Mouse (Mus musculus) ovary, postnatal 14 days (tissue): ENCODE measurements around the gene Pi4ka.

Experiments
- DNase-seq: peaks from one replicate; pipeline ENCODE4 v3.0.0; 2022; ENCODE audit warnings: low spot score

The Pi4ka gene

DNA sequence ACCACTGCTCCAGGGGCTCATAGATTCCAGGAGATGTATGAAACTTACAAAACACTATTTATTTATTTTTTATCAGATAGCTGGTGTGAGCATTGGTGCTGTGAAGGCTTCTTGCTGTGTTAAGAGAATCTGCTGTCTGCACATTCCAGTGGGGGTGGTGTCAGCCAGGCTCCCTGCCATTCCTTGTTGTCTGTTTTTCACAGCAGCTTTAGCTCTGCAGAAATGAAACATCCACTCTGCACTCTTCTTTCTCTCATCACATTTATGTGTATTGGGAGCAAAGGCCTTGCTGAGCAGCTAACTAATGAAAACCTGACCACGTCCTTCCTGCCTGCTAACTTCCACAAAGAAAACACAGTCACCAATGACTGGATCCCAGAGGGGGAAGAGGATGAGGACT lies 70.0 kb downstream of the Pi4ka start:
- no peak for DNase-seq

GRCm38 (mm10) chr16:17334574-17334973 lies 71.5 kb downstream of the Pi4ka start:
- no peak for DNase-seq

DNA sequence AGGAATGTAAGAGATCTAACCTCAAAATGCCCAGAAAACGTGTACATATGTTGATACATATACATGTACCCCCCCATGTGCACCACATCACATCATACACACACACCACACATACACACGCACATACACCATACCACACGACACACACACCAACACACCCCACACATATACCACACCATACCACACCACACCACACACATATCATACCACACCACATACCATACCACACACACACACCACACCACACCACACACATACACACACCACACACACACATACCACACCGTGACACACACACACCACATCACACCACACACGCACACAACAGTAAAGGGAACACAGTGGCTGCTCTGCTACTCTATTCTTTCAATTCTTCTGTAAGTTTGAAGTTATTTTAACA lies 74.3 kb downstream of the Pi4ka start:
- DNase-seq: no peak

GRCm38 (mm10) chr16:17331116-17331515 lies 75.0 kb downstream of the Pi4ka start, which contains the start of gene Serpind1:
Gene Serpind1, plus strand, starts transcription at chr16:17331371.
- DNase-seq: no peak

DNA sequence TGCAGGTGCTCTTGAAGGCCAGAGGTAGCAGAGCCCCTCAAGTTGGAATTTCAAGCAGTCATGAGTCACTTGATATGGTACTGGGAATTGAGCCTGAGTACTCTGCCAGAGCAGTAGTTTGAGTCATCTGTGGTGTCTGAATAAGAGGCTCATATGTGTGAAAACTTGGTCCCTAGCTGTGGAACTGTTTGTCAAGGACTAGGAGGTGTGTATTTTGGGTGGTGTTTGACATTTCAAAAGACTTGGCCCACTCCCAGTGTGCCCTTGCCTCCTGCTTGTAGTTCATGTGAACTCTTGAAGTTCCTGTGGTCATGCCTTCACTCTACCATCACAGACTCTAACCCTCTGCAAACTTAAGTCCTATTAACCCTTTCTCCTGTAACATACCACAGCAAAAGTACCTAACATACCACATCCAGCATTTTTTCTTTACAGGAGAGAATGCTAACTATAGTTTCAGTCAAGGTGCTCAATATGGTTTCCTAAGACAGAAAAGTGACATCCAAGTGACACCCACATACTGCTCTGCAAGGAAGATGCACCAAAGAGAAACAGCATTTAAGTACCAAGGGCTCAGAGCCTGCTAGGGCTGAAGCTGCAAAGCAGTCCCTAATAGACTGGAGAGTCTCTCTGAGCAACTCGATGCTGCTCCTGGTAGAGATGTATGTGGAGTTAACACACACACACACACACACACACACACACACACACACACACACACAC lies 76.1 kb downstream of the Pi4ka start:
- no peak for DNase-seq

DNA sequence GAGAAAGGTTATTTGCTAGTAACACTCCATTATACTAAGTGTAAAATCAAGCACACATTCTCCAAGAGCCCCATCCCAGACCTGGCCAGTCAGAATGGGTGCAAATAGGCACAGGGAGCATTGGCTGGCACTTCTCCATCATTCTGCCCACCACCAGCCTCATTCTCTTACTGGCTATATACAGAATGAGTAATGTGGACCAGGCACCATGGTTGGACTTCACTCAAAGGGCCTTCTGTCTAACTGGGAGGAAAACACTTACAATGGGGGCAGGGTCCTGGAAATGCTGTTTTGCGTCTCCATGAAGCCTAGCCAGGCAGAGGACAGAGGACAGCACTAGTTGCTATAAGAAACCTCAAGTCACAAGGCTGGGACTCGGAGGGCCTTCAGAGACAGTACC lies 80.0 kb downstream of the Pi4ka start:
- no peak for DNase-seq

GRCm38 (mm10) chr16:17324745-17325144 lies 81.4 kb downstream of the Pi4ka start:
- DNase-seq: no peak

GRCm38 (mm10) chr16:17321481-17321880 lies 84.6 kb downstream of the Pi4ka start:
- DNase-seq: peak; percentile 9

- no peak for DNase-seq
Measured at GRCm38 (mm10) chr16:17316554-17316953, 89.6 kb downstream of the Pi4ka start.

GRCm38 (mm10) chr16:17312531-17312930 lies 93.6 kb downstream of the Pi4ka start:
- no peak for DNase-seq

DNA sequence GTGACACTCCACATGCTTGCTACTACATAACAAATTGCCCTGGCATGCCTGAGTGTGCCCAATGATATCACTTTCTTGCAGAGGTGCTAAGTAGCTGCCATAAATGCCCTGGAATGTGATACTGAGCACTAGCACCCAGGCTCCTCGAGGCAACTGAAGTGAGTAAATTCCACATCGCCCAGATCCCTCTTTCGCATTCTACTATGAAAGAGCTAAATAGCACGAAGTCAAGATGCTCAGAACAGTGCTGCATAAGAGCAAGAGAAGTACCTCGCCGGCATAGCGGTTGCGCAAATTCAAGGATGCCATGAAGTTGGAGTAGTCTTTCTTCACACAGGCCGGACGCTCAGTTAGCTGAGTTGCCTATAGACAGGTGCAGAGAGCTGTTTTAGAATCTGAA lies 97.1 kb downstream of the Pi4ka start:
- no peak for DNase-seq

DNA sequence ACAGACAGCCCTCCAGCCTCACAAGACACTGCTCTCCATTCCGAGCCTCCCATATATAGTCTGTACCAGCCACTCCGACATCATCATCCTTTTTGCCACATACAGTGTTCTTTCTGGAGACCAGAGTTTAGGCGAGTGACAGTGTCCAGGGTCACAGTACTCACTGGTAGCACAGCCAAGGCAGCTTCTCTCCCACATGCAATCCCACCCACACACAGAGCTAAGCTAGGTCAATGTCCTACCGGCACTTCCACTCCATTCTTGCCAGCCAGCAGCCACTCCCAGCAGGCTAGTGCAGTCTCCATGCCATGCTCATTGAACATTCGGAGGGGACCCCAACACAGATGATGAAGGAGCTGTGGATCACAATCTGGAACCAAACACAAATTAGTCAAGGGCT lies 98.7 kb downstream of the Pi4ka start:
- no peak for DNase-seq

DNA sequence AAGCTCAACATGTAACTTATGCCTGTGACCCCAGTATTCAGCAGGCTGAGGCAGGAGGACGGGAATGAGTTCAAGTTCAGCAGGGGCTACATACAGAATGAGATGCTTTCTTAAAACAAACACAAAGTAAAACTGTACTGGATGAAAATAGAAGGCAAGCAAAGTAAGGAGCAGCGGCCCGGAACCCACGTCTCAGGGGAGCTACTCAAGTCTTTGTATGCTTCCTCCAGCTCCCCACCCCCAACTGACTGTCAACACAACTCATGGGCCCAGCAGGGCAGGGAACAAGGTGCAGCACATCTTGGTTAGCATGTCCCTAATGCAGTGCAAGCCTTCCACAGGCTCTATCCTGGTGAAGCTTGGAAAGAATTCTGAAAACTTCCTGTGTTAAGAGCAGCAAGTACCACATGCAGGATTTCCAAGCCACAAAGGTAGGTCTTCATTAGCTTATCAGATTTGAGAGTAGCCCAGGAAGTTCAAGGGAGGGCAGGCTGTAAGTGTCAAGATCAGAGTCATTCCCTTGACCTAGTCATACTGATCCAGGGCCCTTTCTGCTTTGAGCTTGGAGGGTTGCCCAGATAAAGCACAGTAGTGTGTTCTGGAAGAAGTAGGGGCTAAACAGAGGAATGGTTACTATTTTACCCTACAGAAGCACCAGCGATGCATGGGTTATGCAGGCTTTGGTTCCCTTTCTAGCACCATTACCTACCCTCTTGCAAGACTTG lies 102.4 kb downstream of the Pi4ka start:
- no peak for DNase-seq

- DNase-seq: no peak
Measured at GRCm38 (mm10) chr16:17300818-17301217, 105.3 kb downstream of the Pi4ka start.

DNA sequence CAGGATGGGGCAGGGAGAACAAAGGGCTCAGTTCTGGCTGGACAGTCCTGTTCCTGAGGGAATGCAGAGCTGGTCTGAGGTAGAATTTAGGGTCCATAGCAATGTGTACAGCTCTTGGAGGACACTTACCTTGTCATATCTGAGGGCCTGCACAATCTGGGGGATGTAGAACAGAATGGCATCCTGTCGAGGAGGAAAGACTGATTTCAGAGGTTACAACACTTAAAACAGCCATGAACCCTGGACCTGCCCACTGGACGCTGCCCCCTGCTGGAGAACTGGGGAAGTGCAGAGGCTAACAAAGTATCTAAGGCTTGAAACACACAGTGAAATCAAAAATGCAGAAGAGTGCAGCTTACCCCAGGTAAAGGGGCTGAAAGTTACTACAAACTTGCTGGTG lies 113.4 kb downstream of the Pi4ka start:
- peak; percentile 64 for DNase-seq

- DNase-seq: no peak
Measured at GRCm38 (mm10) chr16:17291016-17291415, 115.1 kb downstream of the Pi4ka start.

DNA sequence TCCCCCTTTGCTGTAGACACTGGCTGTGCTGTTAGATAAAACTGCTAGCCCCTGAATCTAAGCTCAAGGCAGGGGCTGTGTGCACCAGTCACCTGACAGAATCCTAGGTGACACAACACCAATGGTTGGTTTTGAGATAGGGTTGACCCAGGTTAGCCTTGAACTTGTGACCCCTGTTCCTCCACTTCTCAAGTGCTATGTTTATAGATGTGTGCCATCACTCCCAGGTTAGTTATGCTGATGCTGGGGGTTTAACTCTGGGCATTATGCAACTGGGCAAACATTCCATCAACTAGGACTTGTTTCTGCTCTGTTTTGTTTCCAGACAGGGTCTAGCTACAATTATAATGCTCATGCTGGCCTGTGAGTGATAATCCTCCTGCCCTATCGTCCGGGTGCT lies 119.0 kb downstream of the Pi4ka start:
- no peak for DNase-seq

GRCm38 (mm10) chr16:17283151-17283550 lies 123.0 kb downstream of the Pi4ka start:
- no peak for DNase-seq

- no peak for DNase-seq
Measured at GRCm38 (mm10) chr16:17280471-17280870, 125.6 kb downstream of the Pi4ka start.

- peak; percentile 6 for DNase-seq
Measured at GRCm38 (mm10) chr16:17277342-17278211, 128.5 kb downstream of the Pi4ka start.

DNA sequence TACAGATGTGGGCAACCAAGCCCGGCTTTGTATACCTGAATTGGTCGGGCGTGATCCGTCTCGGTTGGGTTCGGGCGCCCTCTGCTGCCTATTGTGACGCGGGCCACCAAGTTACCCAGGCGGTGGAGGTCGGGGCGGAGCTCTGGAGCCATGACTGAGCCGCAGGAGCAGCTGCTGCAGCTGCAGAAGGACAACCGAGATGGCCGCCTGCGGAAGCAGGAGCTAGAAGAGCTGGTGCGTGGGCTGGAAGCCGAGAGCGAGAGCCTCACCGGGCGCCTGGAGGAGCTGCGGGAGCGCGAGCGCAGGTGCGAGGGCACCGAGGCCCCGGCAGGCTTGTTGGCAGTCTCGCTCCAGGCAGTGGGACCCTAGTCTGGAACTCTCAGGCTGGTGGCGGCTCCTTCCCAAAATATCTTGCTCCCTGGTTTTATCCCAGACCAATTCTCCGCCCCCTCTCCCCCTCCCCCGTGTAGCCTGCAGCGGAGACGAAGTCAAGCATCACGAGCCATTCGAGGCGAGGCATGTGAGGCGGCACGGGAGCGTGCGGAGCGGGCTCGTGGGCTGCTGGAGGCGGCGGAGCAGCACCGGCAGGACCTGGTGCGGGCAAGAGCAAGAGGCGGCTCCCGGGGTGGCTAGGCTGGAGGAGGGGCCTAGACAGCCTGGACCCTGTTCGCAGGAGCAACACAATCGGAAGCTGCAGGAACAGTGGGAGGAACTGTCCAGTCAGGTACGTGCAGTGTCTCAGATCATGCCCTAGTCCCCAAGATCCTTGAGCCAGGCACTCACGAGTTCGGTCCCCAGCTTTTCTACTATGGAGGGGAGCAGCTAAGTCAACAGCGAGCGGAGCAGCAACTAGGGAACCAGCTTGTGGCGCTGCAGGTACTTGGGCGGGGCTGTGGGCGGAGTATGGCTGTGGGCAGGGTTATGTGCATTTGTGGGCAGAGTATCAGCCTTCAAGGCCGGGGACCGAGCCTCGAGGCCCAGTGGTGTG lies 129.7 kb downstream of the Pi4ka start:
- DNase-seq: peak; percentile 91
